Mouse (Mus musculus) stomach, adult 2 months (tissue): Measurements from ENCODE around the gene March7. TPM values are rescaled to one million over a fixed set of nuclear protein-coding genes. Genes with fewer than 3 reads are reported as not detected.

ENCODE experiments used
- polyA plus RNA-seq: library from polyadenylated mRNA; depleted of rRNA; stranded (reverse); fragments of >200 nt; gene quantifications from 2 replicates; pipeline ENCODE4 v1.2.3, GENCODE M21; 2012; rRNA removed

Gene March7
- 1.4 and 2.1 TPM in 2 replicates for polyA plus RNA-seq

GRCm38 (mm10) chr2:60209703-60210651 lies at the start of gene March7, which contains the start of gene Baz2b:
March7 (plus strand) TSS chr2:60209887.
Baz2b (minus strand) TSS chr2:60209839.

DNA sequence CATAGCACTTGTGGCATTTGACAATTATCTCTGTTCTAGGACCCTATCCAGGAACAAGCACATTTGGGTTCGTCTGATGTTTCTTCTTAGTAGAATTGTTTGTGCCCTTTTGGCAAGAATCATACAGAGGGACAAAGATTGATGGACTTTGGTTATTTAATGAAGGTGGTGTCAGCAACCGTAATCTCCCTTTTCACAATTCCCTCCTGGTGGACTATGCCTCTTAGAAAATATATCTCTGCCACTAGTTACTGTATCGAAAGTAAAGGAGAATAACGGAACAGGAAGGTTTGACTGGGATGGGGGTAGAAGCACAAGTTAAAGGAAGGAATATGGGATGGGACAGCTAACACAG lies 74.8 kb downstream of the March7 start, which contains the start of gene Cd302:
Gene Cd302 (minus strand): TSS at position 22 of the 355 bp plus-strand sequence.

Other genes with a start within 250 kb of the March7 start
- 1.6 and 4.3 TPM in 2 replicates for gene Baz2b, start within 50 bp of the March7 start, polyA plus RNA-seq
- gene Cd302, start 74.6 kb downstream of the March7 start, polyA plus RNA-seq, result 4.6 and 7.6 TPM in 2 replicates
- 0.09 and 0.16 TPM in 2 replicates for gene Ly75, start 173.4 kb downstream of the March7 start, polyA plus RNA-seq